Mouse (Mus musculus): ENCODE results near the gene Sp3. TPM values are rescaled to one million over a fixed set of nuclear protein-coding genes. Genes with fewer than 3 reads are reported as not detected.
"Not testable (repeated sequence)": the region's sequence is repeated elsewhere in the genome, so short reads cannot be mapped to it uniquely, and the experiment has no call there.

Sp3 gene
- polyA plus RNA-seq, 1 experiment from 2014 or later: 36.1 TPM

GRCm38 (mm10) chr2:72996808-72997378, 16.6 kb upstream of the Sp3 start:
- no peak for TF ChIP-seq EP300 (IDR thresholded peaks at IDR 0.05)
- no peak; the same call in 1 of the 2 replicates for TF ChIP-seq CTCF (IDR thresholded peaks at IDR 0.05)
- H3K27me3 ChIP-seq (replicated peaks; ENCODE audit: insufficient read depth, low read length): no peaks in the 10 kb centered on the region
- no peaks in the 10 kb centered on the region for H3K36me3 ChIP-seq (ENCODE audit: insufficient read depth, low read length)
- WGBS: 41% methylated on average over 9 of the region's 9 CpGs
- no peak overlapping the region for H3K9ac ChIP-seq (replicated peaks; ENCODE audit: low read depth)
- H3K4me3 ChIP-seq (ENCODE audit: low read depth, low read length): no peak overlapping the region; the same call in 1 of the 2 replicates
- H3K27ac ChIP-seq (ENCODE audit: low read length): 0 out of 2 replicates have a peak overlapping the region, but pooled peaks have one; percentile 43
- DNase-seq (ENCODE audit: low spot score) (peak; percentile 84), ATAC-seq (peak; percentile 79)
- no peaks in the 10 kb centered on the region; the same call in 1 of the 2 replicates for H3K4me1 ChIP-seq (ENCODE audit: insufficient read depth, low read depth, low read length)
- H3K4me2 ChIP-seq (replicated peaks; ENCODE audit: low read depth, low read length): peak overlapping the region; percentile 32
- no peaks in the 10 kb centered on the region for H3K9me3 ChIP-seq (ENCODE audit: low read length)

GRCm38 (mm10) chr2:72995346-72996097, 15.3 kb upstream of the Sp3 start:
- no peak overlapping the region for H3K4me3 ChIP-seq (ENCODE audit: low read depth, low read length)
- H3K9ac ChIP-seq (replicated peaks; ENCODE audit: low read depth): no peak overlapping the region
- no peaks in the 10 kb centered on the region for H3K36me3 ChIP-seq (ENCODE audit: insufficient read depth, low read length)
- no peaks in the 10 kb centered on the region for H3K27me3 ChIP-seq (replicated peaks; ENCODE audit: insufficient read depth, low read length)
- H3K4me2 ChIP-seq (replicated peaks; ENCODE audit: low read depth, low read length): no peak overlapping the region; the same call in 1 of the 2 replicates
- peak overlapping the region; percentile 64 for H3K27ac ChIP-seq (ENCODE audit: low read length)
- no peaks in the 10 kb centered on the region for H3K9me3 ChIP-seq (ENCODE audit: low read length)
- no peaks in the 10 kb centered on the region; the same call in 1 of the 2 replicates for H3K4me1 ChIP-seq (ENCODE audit: insufficient read depth, low read depth, low read length)
- TF ChIP-seq EP300 (IDR thresholded peaks at IDR 0.05) (no peak), CTCF (IDR thresholded peaks at IDR 0.05) (no peak)
- ATAC-seq: peak; percentile 63
- DNase-seq (ENCODE audit: low spot score): peak; percentile 58
- WGBS: 15% methylated on average over 9 of the region's 9 CpGs

GRCm38 (mm10) chr2:72994165-72994564, 13.9 kb upstream of the Sp3 start:
- peaks cover 5% of the 10 kb centered on the region for H3K9me3 ChIP-seq (ENCODE audit: low read length)
- no peaks in the 10 kb centered on the region for H3K27me3 ChIP-seq (replicated peaks; ENCODE audit: insufficient read depth, low read length)
- no peak for DNase-seq (ENCODE audit: low spot score)
- H3K4me1 ChIP-seq (ENCODE audit: insufficient read depth, low read depth, low read length): no peaks in the 10 kb centered on the region; the same call in 1 of the 2 replicates
- no peak for ATAC-seq
- H3K9ac ChIP-seq (replicated peaks; ENCODE audit: low read depth): no peak overlapping the region
- no peak for TF ChIP-seq CTCF (IDR thresholded peaks at IDR 0.05)
- TF ChIP-seq EP300 (IDR thresholded peaks at IDR 0.05): no peak
- no peak overlapping the region for H3K4me3 ChIP-seq (ENCODE audit: low read depth, low read length)
- WGBS: 66% methylated on average over 2 of the region's 2 CpGs
- H3K27ac ChIP-seq (ENCODE audit: low read length): no peak overlapping the region
- no peak overlapping the region for H3K4me2 ChIP-seq (replicated peaks; ENCODE audit: low read depth, low read length)
- H3K36me3 ChIP-seq (ENCODE audit: insufficient read depth, low read length): no peaks in the 10 kb centered on the region

- 96% methylated on average over 17 of the region's 17 CpGs for WGBS
- TF ChIP-seq EP300 (IDR thresholded peaks at IDR 0.05) (no peak), CTCF (IDR thresholded peaks at IDR 0.05) (no peak)
Observed at GRCm38 (mm10) chr2:72992497-72992896, 12.3 kb upstream of the Sp3 start.

GRCm38 (mm10) chr2:72988945-72989344, 8.7 kb upstream of the Sp3 start:
- not testable (repeated sequence) for H3K9ac ChIP-seq (replicated peaks; ENCODE audit: low read depth); H3K4me3 ChIP-seq (ENCODE audit: low read depth, low read length); H3K9me3 ChIP-seq (ENCODE audit: low read length); H3K27me3 ChIP-seq (replicated peaks; ENCODE audit: insufficient read depth, low read length); H3K4me1 ChIP-seq (ENCODE audit: insufficient read depth, low read depth, low read length); H3K4me2 ChIP-seq (replicated peaks; ENCODE audit: low read depth, low read length); H3K36me3 ChIP-seq (ENCODE audit: insufficient read depth, low read length); H3K27ac ChIP-seq (ENCODE audit: low read length); ATAC-seq; DNase-seq (ENCODE audit: low spot score)
- WGBS: 83% methylated on average over 9 of the region's 9 CpGs

More at GRCm38 (mm10) chr2:72992497-72992896, 12.3 kb upstream of the Sp3 start:
- H3K4me3 ChIP-seq (ENCODE audit: low read depth, low read length): no peak overlapping the region
- H3K9me3 ChIP-seq (ENCODE audit: low read length): peaks cover 8% of the 10 kb centered on the region
- H3K27ac ChIP-seq (ENCODE audit: low read length): no peak overlapping the region
- ATAC-seq: no peak
- no peaks in the 10 kb centered on the region for H3K27me3 ChIP-seq (replicated peaks; ENCODE audit: insufficient read depth, low read length)
- H3K36me3 ChIP-seq (ENCODE audit: insufficient read depth, low read length): no peaks in the 10 kb centered on the region
- no peak overlapping the region for H3K4me2 ChIP-seq (replicated peaks; ENCODE audit: low read depth, low read length)
- no peak for DNase-seq (ENCODE audit: low spot score)
- H3K9ac ChIP-seq (replicated peaks; ENCODE audit: low read depth): no peak overlapping the region
- H3K4me1 ChIP-seq (ENCODE audit: insufficient read depth, low read depth, low read length): no peaks in the 10 kb centered on the region; the same call in 1 of the 2 replicates

GRCm38 (mm10) chr2:72986616-72987015, 6.4 kb upstream of the Sp3 start, which contains the start of gene Gm11084:
Gm11084 (minus strand) TSS chr2:72986716.
- Histone ChIP-seq H3K4me3 (ENCODE audit: low read depth, low read length) (no peak within 1 kb of the TSS), H3K9me3 (ENCODE audit: low read length) (peaks cover 8% of the 10 kb centered on the region), H3K9ac (replicated peaks; ENCODE audit: low read depth) (no peak within 1 kb of the TSS), H3K27me3 (replicated peaks; ENCODE audit: insufficient read depth, low read length) (no peaks in the 10 kb centered on the region), H3K36me3 (ENCODE audit: insufficient read depth, low read length) (no peaks in the 10 kb centered on the region), H3K27ac (ENCODE audit: low read length) (no peak within 1 kb of the TSS), H3K4me2 (replicated peaks; ENCODE audit: low read depth, low read length) (no peak within 1 kb of the TSS), H3K4me1 (ENCODE audit: insufficient read depth, low read depth, low read length) (no peaks in the 10 kb centered on the region)
- TF ChIP-seq EP300 (IDR thresholded peaks at IDR 0.05) (no peak), CTCF (IDR thresholded peaks at IDR 0.05) (no peak)
- no peak for DNase-seq (ENCODE audit: low spot score)
- WGBS: 92% methylated on average over 5 of the region's 5 CpGs
- ATAC-seq: no peak
